Mouse (Mus musculus): Measurements from ENCODE around the gene Kbtbd2. TPM values are rescaled to one million over a fixed set of nuclear protein-coding genes. Genes with fewer than 3 reads are reported as not detected.
A peak's percentile ranks its signal among the peaks of the same experiment; 100 is the strongest.

Gene Kbtbd2
- polyA plus RNA-seq, 2 experiments from 2014 or later, result 17.0 to 20.3 TPM

- ATAC-seq, result no peak
Observed at GRCm38 (mm10) chr6:56785068-56785467, 12.5 kb downstream of the Kbtbd2 start.

- ATAC-seq, result no peak
Observed at GRCm38 (mm10) chr6:56783561-56784272, 13.9 kb downstream of the Kbtbd2 start.

GRCm38 (mm10) chr6:56779636-56780035 lies 18.0 kb downstream of the Kbtbd2 start:
- ATAC-seq, result no peak

- ATAC-seq, result no peak
Observed at GRCm38 (mm10) chr6:56775816-56776215, 21.8 kb downstream of the Kbtbd2 start.

- ATAC-seq, result peak; percentile 40
Observed at GRCm38 (mm10) chr6:56765696-56766095, 31.9 kb downstream of the Kbtbd2 start.

- peak; percentile 79 for ATAC-seq
Observed at GRCm38 (mm10) chr6:56765265-56765664, 32.3 kb downstream of the Kbtbd2 start.

- no peak for ATAC-seq
Observed at GRCm38 (mm10) chr6:56759324-56759723, 38.3 kb downstream of the Kbtbd2 start.

GRCm38 (mm10) chr6:56756117-56756516 lies 41.5 kb downstream of the Kbtbd2 start:
- no peak for ATAC-seq

- ATAC-seq, result no peak
Observed at GRCm38 (mm10) chr6:56753719-56754118, 43.9 kb downstream of the Kbtbd2 start.

- no peak for ATAC-seq
Observed at GRCm38 (mm10) chr6:56745950-56746543, 51.6 kb downstream of the Kbtbd2 start.

- ATAC-seq, result no peak
Observed at GRCm38 (mm10) chr6:56732545-56732944, 65.1 kb downstream of the Kbtbd2 start.

Other genes with a start within 250 kb of the Kbtbd2 start
- under 1 TPM; 0.14 to 0.44 TPM for gene Pde1c, start 228.7 kb downstream of the Kbtbd2 start, polyA plus RNA-seq (2017; shearing (Covaris generic))
- 100 to 1,000 TPM; 130 to 157 TPM for gene Lsm5, start 93.1 kb downstream of the Kbtbd2 start, polyA plus RNA-seq (2017; shearing (Covaris generic))
- gene Avl9, start 82.9 kb downstream of the Kbtbd2 start, polyA plus RNA-seq (2017; shearing (Covaris generic)), result 10 to 100 TPM; 10.8 to 15.2 TPM
- not detected for gene Fkbp9, start 34.2 kb upstream of the Kbtbd2 start, polyA plus RNA-seq (2017; shearing (Covaris generic))
- gene Nt5c3, start 126.1 kb upstream of the Kbtbd2 start, polyA plus RNA-seq (2017; shearing (Covaris generic)), result 10 to 100 TPM; 65.0 to 70.7 TPM
- not detected for gene Vmn1r4, start 126.2 kb upstream of the Kbtbd2 start, polyA plus RNA-seq (2017; shearing (Covaris generic))
- not detected for gene Vmn1r5, start 172.5 kb upstream of the Kbtbd2 start, polyA plus RNA-seq (2017; shearing (Covaris generic))
- not detected for gene Vmn1r6, start 199.4 kb upstream of the Kbtbd2 start, polyA plus RNA-seq (2017; shearing (Covaris generic))
- gene Vmn1r7, start 227.5 kb upstream of the Kbtbd2 start, polyA plus RNA-seq (2017; shearing (Covaris generic)), result not detected
- gene Vmn1r8, start 234.5 kb upstream of the Kbtbd2 start, polyA plus RNA-seq (2017; shearing (Covaris generic)), result not detected